Mouse (Mus musculus) liver, embryonic 16.5 days (tissue): ENCODE data around the gene Ank2. TPM values are rescaled to one million over a fixed set of nuclear protein-coding genes. Genes with fewer than 3 reads are reported as not detected.

ENCODE experiments used
- ATAC-seq: fragments of 200-750 bp; cut with Nextera tagmentation; 2 replicates; pipeline ENCODE4 v1.8.0; 2017; ENCODE audit warnings: low read depth, mild to moderate bottlenecking, moderate number of reproducible peaks, moderate library complexity
- H3K27ac ChIP-seq: fragments of 300-500 bp; sonication (generic); 2 replicates; pipeline ENCODE4 v1.5.1; 2014; ENCODE audit warnings: mild to moderate bottlenecking, low read length
- H3K27me3 ChIP-seq: fragments of 300-500 bp; sonication (generic); 2 replicates; pipeline ENCODE4 v1.6.1; 2014; ENCODE audit warnings: low read depth, low read length, mixed read lengths; ENCODE audit not compliant: control insufficient read depth, insufficient read depth
- H3K36me3 ChIP-seq: fragments of 300-500 bp; sonication (generic); 2 replicates; pipeline ENCODE4 v1.6.1; 2014; ENCODE audit warnings: mild to moderate bottlenecking; ENCODE audit not compliant: control insufficient read depth, insufficient read depth
- H3K4me1 ChIP-seq: fragments of 300-500 bp; sonication (generic); 2 replicates; pipeline ENCODE4 v1.6.1; 2014; ENCODE audit warnings: low read depth, low read length, mixed read lengths; ENCODE audit not compliant: control insufficient read depth
- H3K4me2 ChIP-seq: fragments of 300-500 bp; sonication (generic); 2 replicates; pipeline ENCODE4 v1.6.1; 2014; ENCODE audit warnings: low read depth, low read length, mixed read lengths
- H3K4me3 ChIP-seq: fragments of 300-500 bp; sonication (generic); 2 replicates; pipeline ENCODE4 v1.5.1; 2014; ENCODE audit warnings: low read depth, mild to moderate bottlenecking, low read length
- H3K9ac ChIP-seq: fragments of 300-500 bp; sonication (generic); 2 replicates; pipeline ENCODE4 v1.6.1; 2014; ENCODE audit warnings: low read depth, low read length
- H3K9me3 ChIP-seq: fragments of 300-500 bp; sonication (generic); replicated peaks from 2 replicates; pipeline ENCODE4 v1.6.1; 2016; ENCODE audit warnings: low read length; ENCODE audit not compliant: control insufficient read depth
- whole genome bisulfite sequencing: fragments of 180-500 bp; shearing (Covaris S2); extraction: QIAGEN DNeasy Blood & Tissue Kit; methylation state at CpG from one replicate; pipeline ENCODE4 v1.1.7; 2014; ENCODE audit not compliant: insufficient replicate concordance; 5-methylcytosine and 5-hydroxymethylcytosine counted together
- microRNA counts: library from miRNA; unstranded; fragments of <30 nt; microRNA quantifications from one replicate; lab custom pipeline; 2016
- microRNA-seq: library from miRNA; unstranded; fragments of <30 nt; microRNA quantifications from one replicate; pipeline ENCODE4, GENCODE M21; 2016
- polyA plus RNA-seq: library from polyadenylated mRNA; unstranded; fragments of >200 nt; fragmentation: Nextera tagmentation; extraction: Ambion mirVana; gene quantifications from 2 replicates; pipeline ENCODE4 v1.2.1, GENCODE M21; 2015

Ank2 gene
- polyA plus RNA-seq, 1 experiment from 2014 or later, result 10.4 TPM

DNA sequence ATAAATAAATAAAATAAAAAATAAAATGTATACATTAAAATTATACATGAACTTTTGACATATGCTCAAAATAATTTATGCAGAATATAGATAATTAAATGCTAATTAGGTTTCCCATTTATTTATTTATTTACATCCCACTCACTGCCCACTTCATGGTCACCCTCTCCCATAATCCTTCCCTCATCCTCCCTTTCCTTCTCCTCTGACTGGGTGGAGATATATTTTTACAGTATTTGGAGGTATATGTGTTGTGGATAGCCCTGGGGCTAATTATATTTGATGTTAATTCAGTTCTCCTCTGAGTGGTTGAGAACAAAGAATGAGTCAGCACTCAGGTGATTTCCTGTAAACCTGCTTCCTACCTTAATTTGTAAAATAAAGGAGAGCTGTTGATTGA is 582.8 kb downstream of the Ank2 start:
- Histone ChIP-seq H3K9ac (no peak overlapping the region), H3K4me2 (no peak overlapping the region), H3K27me3 (no peaks in the 10 kb centered on the region), H3K27ac (no peak overlapping the region), H3K4me3 (no peak overlapping the region), H3K36me3 (no peaks in the 10 kb centered on the region), H3K9me3 (no peaks in the 10 kb centered on the region), H3K4me1 (no peaks in the 10 kb centered on the region)
- no peak for ATAC-seq

DNA sequence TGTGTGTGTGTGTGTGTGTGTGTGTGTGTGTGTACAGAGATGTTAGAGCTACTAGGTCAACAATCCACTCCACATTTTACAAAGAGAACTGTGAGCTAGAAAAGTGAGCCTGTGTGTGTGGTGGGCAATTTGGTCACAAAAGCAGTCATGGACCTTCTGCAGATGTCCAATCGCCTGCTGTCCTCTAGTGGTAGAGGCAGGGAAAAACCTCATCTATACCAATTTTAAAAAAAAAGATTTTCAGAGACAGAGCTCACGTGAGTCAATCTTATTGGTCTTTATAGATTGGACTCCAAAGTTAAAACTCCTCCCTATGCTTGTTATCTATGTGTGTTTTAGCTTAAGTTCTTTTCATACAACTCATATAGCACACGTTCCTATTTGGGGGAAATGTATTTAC is 595.6 kb downstream of the Ank2 start:
- no peak overlapping the region for H3K9ac ChIP-seq
- H3K27ac ChIP-seq, result no peak overlapping the region
- H3K4me1 ChIP-seq, result no peaks in the 10 kb centered on the region
- H3K4me2 ChIP-seq, result no peak overlapping the region
- no peak overlapping the region for H3K4me3 ChIP-seq
- no peak for ATAC-seq
- 5% methylated on average over 3 of the region's 3 CpGs for WGBS
- H3K36me3 ChIP-seq, result no peaks in the 10 kb centered on the region
- no peaks in the 10 kb centered on the region for H3K27me3 ChIP-seq
- H3K9me3 ChIP-seq, result no peaks in the 10 kb centered on the region

DNA sequence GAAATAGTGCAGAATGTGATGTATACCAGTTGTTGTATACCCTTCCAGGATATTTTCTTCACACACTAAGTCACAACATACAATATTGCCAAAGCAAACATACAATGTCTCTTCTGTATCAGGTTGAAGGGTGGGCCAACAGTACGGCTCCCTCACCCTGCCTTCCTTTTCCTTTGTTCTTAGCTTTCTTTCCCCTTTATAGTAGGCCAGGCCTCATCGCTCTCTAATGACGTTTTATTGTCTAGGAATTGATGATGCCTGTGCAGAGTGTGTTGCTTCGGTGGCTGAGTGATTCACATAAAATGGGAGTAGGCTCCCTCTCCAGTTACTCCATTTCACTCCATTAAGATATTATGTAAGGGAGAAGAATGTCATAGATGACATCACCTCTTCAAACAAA is 612.5 kb downstream of the Ank2 start:
- Histone ChIP-seq H3K27me3 (no peaks in the 10 kb centered on the region), H3K4me3 (no peak overlapping the region), H3K27ac (no peak overlapping the region), H3K4me1 (no peaks in the 10 kb centered on the region), H3K36me3 (no peaks in the 10 kb centered on the region), H3K9me3 (no peaks in the 10 kb centered on the region), H3K9ac (no peak overlapping the region), H3K4me2 (no peak overlapping the region)
- WGBS, result 60% methylated on average over 4 of the region's 4 CpGs
- no peak for ATAC-seq

DNA sequence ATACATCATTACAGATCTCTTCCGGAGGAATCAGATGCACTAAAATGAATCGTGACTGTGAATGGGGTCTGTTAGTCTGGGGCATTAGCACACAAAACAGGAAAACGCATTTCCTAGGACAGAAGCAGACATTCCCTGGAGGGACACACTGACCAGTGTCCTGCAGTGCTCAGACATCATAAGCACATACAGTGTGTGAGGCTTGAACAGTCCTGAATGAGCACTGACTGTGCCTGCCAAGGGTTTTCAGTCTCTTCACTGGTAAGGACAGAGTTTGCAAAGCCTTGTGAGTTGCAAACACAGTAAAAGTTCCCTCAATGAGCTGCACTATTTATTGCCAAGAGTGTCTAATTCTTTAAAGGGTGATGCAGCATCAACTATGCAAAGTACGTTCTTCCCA is 613.1 kb downstream of the Ank2 start:
- WGBS, result 71% methylated on average over 4 of the region's 4 CpGs
- H3K4me3 ChIP-seq, result no peak overlapping the region
- no peak overlapping the region for H3K27ac ChIP-seq
- ATAC-seq, result no peak
- H3K9ac ChIP-seq, result no peak overlapping the region
- H3K36me3 ChIP-seq, result no peaks in the 10 kb centered on the region
- no peaks in the 10 kb centered on the region for H3K4me1 ChIP-seq
- H3K9me3 ChIP-seq, result no peaks in the 10 kb centered on the region
- H3K27me3 ChIP-seq, result no peaks in the 10 kb centered on the region
- H3K4me2 ChIP-seq, result no peak overlapping the region

DNA sequence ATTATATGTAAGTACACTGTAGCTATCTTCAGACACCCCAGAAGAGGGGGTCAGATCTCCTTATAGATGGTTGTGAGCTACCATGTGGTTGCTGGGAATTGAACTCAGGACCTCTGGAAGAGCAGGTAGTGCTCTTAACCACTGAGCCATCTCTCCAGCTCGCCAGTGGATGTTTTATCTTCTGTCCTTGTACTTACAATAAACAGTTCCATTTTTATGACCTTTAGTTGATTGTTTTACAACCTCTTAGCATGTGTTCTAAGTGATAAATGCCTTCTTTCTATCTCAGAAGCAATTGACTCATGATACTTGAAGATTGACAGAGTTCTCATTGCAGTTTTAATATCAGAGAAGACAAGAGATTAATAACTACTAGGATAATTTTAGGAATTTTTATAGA is 620.9 kb downstream of the Ank2 start:
- Histone ChIP-seq H3K27ac (no peak overlapping the region), H3K36me3 (no peaks in the 10 kb centered on the region), H3K4me3 (no peak overlapping the region), H3K9me3 (no peaks in the 10 kb centered on the region), H3K4me1 (no peaks in the 10 kb centered on the region), H3K9ac (no peak overlapping the region), H3K4me2 (no peak overlapping the region), H3K27me3 (no peaks in the 10 kb centered on the region)
- WGBS, result 35% methylated on average over 1 of the region's 1 CpGs
- ATAC-seq, result no peak

MicroRNAs within 50 kb of the gene (microRNA counts, 519-probe panel; counts per million panel counts)
- microRNA mmu-miR-302a (lab: Ali Mortazavi, UCI), result 60.7 counts per million
- 1,471 counts per million, percentile 12 among the panel's probes with 10 or more counts for microRNA mmu-miR-302b (lab: Ali Mortazavi, UCI)
- microRNA mmu-miR-302c (lab: Ali Mortazavi, UCI), result 60.7 counts per million
- 1,883 counts per million, percentile 22 among the panel's probes with 10 or more counts for microRNA mmu-miR-302d (lab: Ali Mortazavi, UCI)
- microRNA mmu-miR-367 (lab: Ali Mortazavi, UCI), result 2,625 counts per million, percentile 72 among the panel's probes with 10 or more counts

Small RNA genes lying within 50 kb of the gene (microRNA-seq; reads per million reads assigned to microRNA genes)
- gene Gm44494 (not detected), gene Mir302a (20.9 reads per million, percentile 38 among the genes with 10 or more reads in this experiment), gene Mir302b (8.4 reads per million, percentile 24 among the genes with 10 or more reads in this experiment), gene Mir302c (3.0 reads per million, percentile 8 among the genes with 10 or more reads in this experiment), gene Mir302d (27.6 reads per million, percentile 40 among the genes with 10 or more reads in this experiment), gene Mir367 (not detected)

Other genes starting within 250 kb of the Ank2 start
- 21.1 and 21.4 TPM in 2 replicates for gene Larp7, start 54.0 kb upstream of the Ank2 start, polyA plus RNA-seq
- 4.2 and 4.4 TPM in 2 replicates for gene Zgrf1, start 54.1 kb upstream of the Ank2 start, polyA plus RNA-seq
- not detected in 2 replicates for gene Neurog2, start 133.8 kb upstream of the Ank2 start, polyA plus RNA-seq